Mouse (Mus musculus) hindbrain, postnatal 0 days (tissue): ENCODE results near the gene Kcnn4. TPM values are rescaled to one million over a fixed set of nuclear protein-coding genes. Genes with fewer than 3 reads are reported as not detected.

Experiments
- ATAC-seq: fragments of 200-750 bp; cut with Nextera tagmentation; 2 replicates; pipeline ENCODE4 v1.8.0; 2017; ENCODE audit warnings: mild to moderate bottlenecking, moderate TSS enrichment, moderate library complexity
- DNase-seq: peaks from one replicate; pipeline ENCODE4 v3.0.0-alpha.2; 2015; ENCODE audit warnings: low spot score
- H3K27ac ChIP-seq: fragments of 300-500 bp; sonication (generic); 2 replicates; pipeline ENCODE4 v1.5.1; 2014; ENCODE audit warnings: mild to moderate bottlenecking
- H3K27me3 ChIP-seq: fragments of 300-500 bp; sonication (generic); 2 replicates; pipeline ENCODE4 v1.6.1; 2014; ENCODE audit warnings: low read length, mixed read lengths; ENCODE audit not compliant: insufficient read depth
- H3K36me3 ChIP-seq: fragments of 300-500 bp; sonication (generic); 2 replicates; pipeline ENCODE4 v1.6.1; 2014; ENCODE audit warnings: low read length, mixed read lengths; ENCODE audit not compliant: insufficient read depth
- H3K4me1 ChIP-seq: fragments of 300-500 bp; sonication (generic); 2 replicates; pipeline ENCODE4 v1.6.1; 2014; ENCODE audit warnings: antibody characterized with exemption, low read length, mixed read lengths; ENCODE audit not compliant: insufficient read depth
- H3K4me2 ChIP-seq: fragments of 300-500 bp; sonication (generic); 2 replicates; pipeline ENCODE4 v1.6.1; 2014; ENCODE audit warnings: low read depth, mild to moderate bottlenecking, low read length, moderate library complexity, mixed read lengths
- H3K4me3 ChIP-seq: fragments of 300-500 bp; sonication (generic); 2 replicates; pipeline ENCODE4 v1.5.1; 2014; ENCODE audit warnings: low read length
- H3K9ac ChIP-seq: fragments of 300-500 bp; sonication (generic); replicated peaks from 2 replicates; pipeline ENCODE4 v1.6.1; 2014; ENCODE audit warnings: mild to moderate bottlenecking, low read length, moderate library complexity, mixed read lengths
- H3K9me3 ChIP-seq: fragments of 300-500 bp; sonication (generic); 2 replicates; pipeline ENCODE4 v1.6.1; 2016; ENCODE audit warnings: low read length, mixed read lengths
- CTCF ChIP-seq: IDR thresholded peaks from 2 replicates; pipeline ENCODE4 v1.5.1; 2016; ENCODE audit warnings: antibody characterized with exemption, control low read depth, low read depth
- WGBS: fragments of 180-500 bp; shearing (Covaris S2); extraction: QIAGEN DNeasy Blood & Tissue Kit; methylation state at CpG from one replicate; pipeline ENCODE4 v1.1.7; 2014; 5-methylcytosine and 5-hydroxymethylcytosine counted together
- polyA plus RNA-seq: library from polyadenylated mRNA; unstranded; fragments of >200 nt; fragmentation: Nextera tagmentation; extraction: Ambion mirVana; gene quantifications from 2 replicates; pipeline ENCODE4 v1.2.1, GENCODE M21; 2015
- total RNA-seq: library from RNA; depleted of rRNA; stranded (reverse); fragments of >200 nt; gene quantifications from 2 replicates; pipeline ENCODE4 v1.2.3, GENCODE M21; 2014

Kcnn4 gene
- total and polyA plus RNA-seq, 2 experiments from 2014 or later: 1.2 to 3.9 TPM

- Histone ChIP-seq H3K9ac (no peak overlapping the region), H3K4me2 (no peak overlapping the region), H3K4me3 (no peak overlapping the region), H3K27ac (no peak overlapping the region), H3K36me3 (peaks cover 15% of the 10 kb centered on the region), H3K27me3 (no peaks in the 10 kb centered on the region), H3K9me3 (no peaks in the 10 kb centered on the region), H3K4me1 (no peaks in the 10 kb centered on the region)
- no peak for TF ChIP-seq CTCF
- DNase-seq (no peak), ATAC-seq (no peak)
- WGBS: 80% methylated on average over 9 of the region's 9 CpGs
Measured at GRCm38 (mm10) chr7:24408186-24408585, 38.1 kb downstream of the Kcnn4 start.

- Histone ChIP-seq H3K4me2 (no peak overlapping the region), H3K9ac (no peak overlapping the region), H3K36me3 (peaks cover 9% of the 10 kb centered on the region; the same call in 1 of the 2 replicates), H3K27ac (no peak overlapping the region), H3K27me3 (no peaks in the 10 kb centered on the region), H3K4me1 (no peaks in the 10 kb centered on the region), H3K4me3 (no peak overlapping the region), H3K9me3 (no peaks in the 10 kb centered on the region)
- 87% methylated on average over 6 of the region's 6 CpGs for WGBS
- ATAC-seq: no peak
- no peak for TF ChIP-seq CTCF
- DNase-seq: no peak
Measured at GRCm38 (mm10) chr7:24410123-24410522, 40.1 kb downstream of the Kcnn4 start.

- no peak for DNase-seq
- no peak overlapping the region for H3K4me3 ChIP-seq
- peaks cover 4% of the 10 kb centered on the region; the same call in 1 of the 2 replicates for H3K36me3 ChIP-seq
- H3K9ac ChIP-seq: no peak overlapping the region
- H3K9me3 ChIP-seq: no peaks in the 10 kb centered on the region
- H3K27ac ChIP-seq: no peak overlapping the region
- no peak for TF ChIP-seq CTCF
- H3K4me2 ChIP-seq: no peak overlapping the region
- 77% methylated on average over 3 of the region's 3 CpGs for WGBS
- no peaks in the 10 kb centered on the region for H3K27me3 ChIP-seq
- ATAC-seq: no peak
- no peaks in the 10 kb centered on the region for H3K4me1 ChIP-seq
Measured at GRCm38 (mm10) chr7:24410831-24411230, 40.8 kb downstream of the Kcnn4 start.

GRCm38 (mm10) chr7:24413630-24414029, 43.6 kb downstream of the Kcnn4 start:
- no peak for TF ChIP-seq CTCF
- Histone ChIP-seq H3K4me1 (no peaks in the 10 kb centered on the region), H3K27me3 (no peaks in the 10 kb centered on the region), H3K9me3 (no peaks in the 10 kb centered on the region), H3K27ac (no peak overlapping the region), H3K36me3 (peaks cover 3% of the 10 kb centered on the region; the same call in 1 of the 2 replicates), H3K9ac (no peak overlapping the region), H3K4me3 (no peak overlapping the region), H3K4me2 (no peak overlapping the region)
- no peak for DNase-seq
- WGBS: 95% methylated on average over 3 of the region's 3 CpGs
- no peak for ATAC-seq

- no peak for ATAC-seq
- WGBS: 81% methylated on average over 7 of the region's 7 CpGs
- no peak overlapping the region for H3K9ac ChIP-seq
- H3K4me2 ChIP-seq: no peak overlapping the region
- H3K4me1 ChIP-seq: no peaks in the 10 kb centered on the region
- H3K36me3 ChIP-seq: peaks cover 3% of the 10 kb centered on the region; the same call in 1 of the 2 replicates
- H3K9me3 ChIP-seq: no peaks in the 10 kb centered on the region
- no peak overlapping the region for H3K27ac ChIP-seq
- no peak for TF ChIP-seq CTCF
- H3K27me3 ChIP-seq: no peaks in the 10 kb centered on the region
- H3K4me3 ChIP-seq: no peak overlapping the region
- DNase-seq: no peak
Measured at GRCm38 (mm10) chr7:24415261-24415660, 45.2 kb downstream of the Kcnn4 start.

GRCm38 (mm10) chr7:24419579-24419978, 49.5 kb downstream of the Kcnn4 start:
- TF ChIP-seq CTCF: no peak
- H3K9ac ChIP-seq: no peak overlapping the region
- H3K4me3 ChIP-seq: no peak overlapping the region
- no peaks in the 10 kb centered on the region for H3K27me3 ChIP-seq
- H3K4me2 ChIP-seq: no peak overlapping the region
- H3K36me3 ChIP-seq: peaks cover 11% of the 10 kb centered on the region; the same call in 1 of the 2 replicates
- no peak overlapping the region; the same call in 1 of the 2 replicates for H3K27ac ChIP-seq
- WGBS: 29% methylated on average over 8 of the region's 8 CpGs
- ATAC-seq (peak; percentile 17; the same call in 1 of the 2 replicates), DNase-seq (peak; percentile 9)
- H3K9me3 ChIP-seq: no peaks in the 10 kb centered on the region
- H3K4me1 ChIP-seq: no peaks in the 10 kb centered on the region

GRCm38 (mm10) chr7:24421648-24422047, 51.6 kb downstream of the Kcnn4 start:
- H3K4me2 ChIP-seq: no peak overlapping the region
- H3K9me3 ChIP-seq: no peaks in the 10 kb centered on the region
- no peaks in the 10 kb centered on the region for H3K27me3 ChIP-seq
- H3K27ac ChIP-seq: peak overlapping the region; percentile 41
- H3K36me3 ChIP-seq: 0 out of 2 replicates have a peak, but pooled peaks cover 8% of the 10 kb centered on the region
- ATAC-seq: peak; percentile 14; the same call in 1 of the 2 replicates
- DNase-seq: peak; percentile 28
- 25% methylated on average over 7 of the region's 7 CpGs for WGBS
- no peaks in the 10 kb centered on the region for H3K4me1 ChIP-seq
- 0 out of 2 replicates have a peak overlapping the region, but pooled peaks have one; percentile 21 for H3K9ac ChIP-seq
- no peak overlapping the region for H3K4me3 ChIP-seq
- peak; percentile 41 for TF ChIP-seq CTCF
